9 mouse cellular contexts compared by ENCODE assay signal in the genomic region with DNA sequence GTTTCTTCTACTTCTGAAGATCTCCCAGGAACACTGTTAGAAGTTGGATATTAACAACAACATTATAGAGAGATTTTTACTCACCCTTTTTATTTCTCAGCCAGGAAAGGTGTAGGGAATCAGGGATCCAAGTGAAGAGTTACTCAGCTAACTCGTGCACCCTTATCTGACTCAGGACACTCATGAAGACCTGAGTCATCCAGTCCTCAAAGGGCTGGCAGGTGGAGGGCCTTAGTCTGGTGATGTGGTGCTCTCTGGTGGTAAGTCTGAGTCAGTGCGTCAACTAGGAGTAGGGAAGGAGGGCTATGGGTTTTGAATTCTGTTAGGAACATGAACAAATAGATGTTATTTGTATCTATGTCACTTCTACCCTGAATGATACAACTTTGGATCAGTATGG. TPM values are rescaled to one million over a fixed set of nuclear protein-coding genes. Genes with fewer than 3 reads are reported as not detected.
A peak's percentile ranks its signal among the peaks of the same experiment; 100 is the strongest.
DNase-seq lines count a peak whose midpoint lies in the region; ATAC-seq and TF ChIP-seq lines count a peak whose summit lies in the region.
"Had no signal": no experiment of that assay in that cellular context is flagged by ENCODE, and none has a peak within 500 bp of the region (broad histone marks: within the 10 kb centered on the region; RNA-seq: fewer than 3 reads in every experiment).

No protein-coding gene starts in this region.

- no peaks in the 10 kb centered on the region for H3K36me3 ChIP-seq in midbrain, postnatal 0 days (ENCODE audit: insufficient read depth, low read length)
- H3K36me3 ChIP-seq in midbrain, embryonic 13.5 days = no peaks in the 10 kb centered on the region
- no peaks in the 10 kb centered on the region for H3K36me3 ChIP-seq in heart, postnatal 0 days (replicated peaks; ENCODE audit: control insufficient read depth, insufficient read depth, low read length)
- no peaks in the 10 kb centered on the region for H3K36me3 ChIP-seq in liver, embryonic 14.5 days (replicated peaks; ENCODE audit: control insufficient read depth, insufficient read depth, low read depth)
- no peaks in the 10 kb centered on the region for H3K36me3 ChIP-seq in small intestine, adult 2 months (ENCODE audit: control insufficient read depth, insufficient read depth, low read length)
- H3K36me3 ChIP-seq: limb, embryonic 13.5 days had no signal

- H3K27ac ChIP-seq in midbrain, postnatal 0 days (ENCODE audit: low read depth, low read length) = no peak overlapping the region
- no peak overlapping the region for H3K27ac ChIP-seq in midbrain, embryonic 13.5 days
- no peak overlapping the region for H3K27ac ChIP-seq in heart, postnatal 0 days (ENCODE audit: low read depth)
- no peak overlapping the region for H3K27ac ChIP-seq in liver, embryonic 14.5 days
- no peak overlapping the region for H3K27ac ChIP-seq in small intestine, adult 2 months (ENCODE audit: insufficient read depth, low read depth, low read length)
- H3K27ac ChIP-seq: limb, embryonic 13.5 days had no signal

- H3K9ac ChIP-seq in midbrain, postnatal 0 days (replicated peaks; ENCODE audit: low read length, poor library complexity, severe bottlenecking) = no peak overlapping the region
- no peak overlapping the region for H3K9ac ChIP-seq in midbrain, embryonic 13.5 days (replicated peaks)
- no peak overlapping the region for H3K9ac ChIP-seq in heart, postnatal 0 days (replicated peaks; ENCODE audit: low read depth, low read length)
- H3K9ac ChIP-seq in liver, embryonic 14.5 days (replicated peaks) = no peak overlapping the region
- H3K9ac ChIP-seq: limb, embryonic 13.5 days had no signal

- no peaks in the 10 kb centered on the region for H3K27me3 ChIP-seq in midbrain, postnatal 0 days (ENCODE audit: insufficient read depth, low read length)
- H3K27me3 ChIP-seq in midbrain, embryonic 13.5 days = no peaks in the 10 kb centered on the region
- H3K27me3 ChIP-seq in heart, postnatal 0 days (ENCODE audit: control insufficient read depth, insufficient read depth, low read length) = no peaks in the 10 kb centered on the region
- H3K27me3 ChIP-seq in liver, embryonic 14.5 days (ENCODE audit: control insufficient read depth, insufficient read depth, low read length) = no peaks in the 10 kb centered on the region
- H3K27me3 ChIP-seq in small intestine, adult 2 months (ENCODE audit: control insufficient read depth, insufficient read depth, low read length) = no peaks in the 10 kb centered on the region
- H3K27me3 ChIP-seq: limb, embryonic 13.5 days had no signal

- H3K4me3 ChIP-seq in midbrain, postnatal 0 days (ENCODE audit: low read depth, low read length) = no peak overlapping the region
- H3K4me3 ChIP-seq in midbrain, embryonic 13.5 days (replicated peaks) = no peak overlapping the region
- H3K4me3 ChIP-seq in heart, postnatal 0 days (ENCODE audit: low read depth, low read length) = no peak overlapping the region
- H3K4me3 ChIP-seq in liver, embryonic 14.5 days (ENCODE audit: insufficient read depth in 1 of 2, low read depth in 2 of 2, low read length in 2 of 2) = no peak overlapping the region
- H3K4me3 ChIP-seq in small intestine, adult 2 months (ENCODE audit: low read depth, low read length) = no peak overlapping the region
- H3K4me3 ChIP-seq: limb, embryonic 13.5 days had no signal

- no peak overlapping the region for H3K4me2 ChIP-seq in midbrain, postnatal 0 days (ENCODE audit: low read depth, low read length, poor library complexity, severe bottlenecking)
- no peak overlapping the region for H3K4me2 ChIP-seq in midbrain, embryonic 13.5 days (replicated peaks)
- no peak overlapping the region for H3K4me2 ChIP-seq in heart, postnatal 0 days (ENCODE audit: low read depth, low read length)
- H3K4me2 ChIP-seq in liver, embryonic 14.5 days (ENCODE audit: low read depth) = no peak overlapping the region
- H3K4me2 ChIP-seq: limb, embryonic 13.5 days had no signal

- ATAC-seq in midbrain, postnatal 0 days (ENCODE audit: low FRiP score) = no peak
- ATAC-seq in midbrain, embryonic 13.5 days = no peak
- ATAC-seq in heart, postnatal 0 days (ENCODE audit: insufficient read depth, low read depth) = peak; percentile 67
- peak; percentile 71; the same call in 1 of the 2 replicates for ATAC-seq in liver, embryonic 14.5 days (ENCODE audit: insufficient read depth)

- DNase-seq in midbrain, postnatal 0 days (ENCODE audit: low spot score) = peak; percentile 55
- DNase-seq in NIH3T3 (ENCODE audit: low read depth) = peak; percentile 76
- DNase-seq in cerebellum, adult 11-12 months = peak; percentile 17
- DNase-seq in heart, postnatal 0 days (ENCODE audit: low spot score) = peak; percentile 69
- DNase-seq in liver, embryonic 14.5 days (ENCODE audit: low read depth in 3 of 3, low spot score in 3 of 3) = peak; percentile 47 to 57 (median 52)
- DNase-seq in layer of hippocampus, adult 8-10 months (ENCODE audit: low spot score in 2 of 2) = no peak

- 10% methylated on average over 2 of the region's 2 CpGs for WGBS in midbrain, postnatal 0 days
- WGBS in midbrain, embryonic 13.5 days = 10% methylated on average over 2 of the region's 2 CpGs
- 3% methylated on average over 2 of the region's 2 CpGs for WGBS in heart, postnatal 0 days
- WGBS in liver, embryonic 14.5 days (ENCODE audit: insufficient replicate concordance) = 8% methylated on average over 2 of the region's 2 CpGs
- WGBS in small intestine, adult 2 months = 7% methylated on average over 2 of the region's 2 CpGs

- H3K9me3 ChIP-seq in midbrain, postnatal 0 days (ENCODE audit: low read length) = no peaks in the 10 kb centered on the region
- no peaks in the 10 kb centered on the region for H3K9me3 ChIP-seq in midbrain, embryonic 13.5 days
- H3K9me3 ChIP-seq in heart, postnatal 0 days (replicated peaks; ENCODE audit: control insufficient read depth, low read length) = no peaks in the 10 kb centered on the region
- no peaks in the 10 kb centered on the region for H3K9me3 ChIP-seq in liver, embryonic 14.5 days (ENCODE audit: control insufficient read depth, low read length)
- H3K9me3 ChIP-seq: limb, embryonic 13.5 days had no signal

- peak; percentile 74 for TF ChIP-seq CTCF in midbrain, postnatal 0 days (IDR thresholded peaks at IDR 0.05)
- peak; percentile 75 for TF ChIP-seq CTCF in heart, postnatal 0 days (IDR thresholded peaks at IDR 0.05; ENCODE audit: low read depth)
- peak; percentile 86 for TF ChIP-seq CTCF in liver, embryonic 14.5 days (IDR thresholded peaks at IDR 0.05; ENCODE audit: low read depth)
- peak; percentile 64; the same call in 1 of the 2 replicates for TF ChIP-seq CTCF in small intestine, adult 2 months (IDR thresholded peaks at IDR 0.05; ENCODE audit: extremely low read depth, insufficient read length, insufficient replicate concordance, low read depth, low read length)

- TF ChIP-seq EP300 in heart, postnatal 0 days (IDR thresholded peaks at IDR 0.05; ENCODE audit: low read depth) = no peak
- TF ChIP-seq EP300 in liver, embryonic 14.5 days (IDR thresholded peaks at IDR 0.05; ENCODE audit: low read depth) = no peak

- TF ChIP-seq POLR2A in small intestine, adult 2 months (IDR thresholded peaks at IDR 0.05; ENCODE audit: low read depth, low read length) = no peak

- H3K4me1 ChIP-seq in midbrain, postnatal 0 days (ENCODE audit: insufficient read depth, low read length) = no peaks in the 10 kb centered on the region
- H3K4me1 ChIP-seq in midbrain, embryonic 13.5 days (replicated peaks) = no peaks in the 10 kb centered on the region
- no peaks in the 10 kb centered on the region for H3K4me1 ChIP-seq in heart, postnatal 0 days (ENCODE audit: control insufficient read depth, insufficient read depth)
- peaks cover 3 to 15% of the 10 kb centered on the region in 2 experiments; a peak in 3 of 4 replicates for H3K4me1 ChIP-seq in liver, embryonic 14.5 days (replicated peaks; ENCODE audit: control insufficient read depth in 2 of 2, insufficient read depth in 2 of 2, low read length in 1 of 2)
- H3K4me1 ChIP-seq in small intestine, adult 2 months (ENCODE audit: control insufficient read depth, insufficient read depth, insufficient read length, low read length) = no peaks in the 10 kb centered on the region
- H3K4me1 ChIP-seq: limb, embryonic 13.5 days had no signal

RNA-seq across cellular contexts. Expression of gene Gm11492, which starts 47.2 kb away (rescaled TPM):
- total RNA-seq in midbrain, postnatal 0 days (2014; rRNA removed) = not detected in 2 replicates
- not detected in 2 replicates for polyA plus RNA-seq in midbrain, postnatal 0 days (2015; fragmentation: Nextera tagmentation; extraction: Ambion mirVana)
- polyA plus RNA-seq in midbrain, embryonic 13.5 days (2015; fragmentation: Nextera tagmentation; extraction: Ambion mirVana) = not detected in 2 replicates
- total RNA-seq in heart, postnatal 0 days (2014; rRNA removed; ENCODE audit: low replicate concordance) = not detected in 2 replicates
- not detected in 2 replicates for polyA plus RNA-seq in heart, postnatal 0 days (2015; fragmentation: Nextera tagmentation; extraction: Ambion mirVana)
- not detected in 2 replicates for polyA plus RNA-seq in liver, embryonic 14.5 days (2012; rRNA removed)
- polyA plus RNA-seq in liver, embryonic 14.5 days (2014; fragmentation: Nextera tagmentation; extraction: Ambion mirVana) = not detected in 2 replicates
- polyA plus RNA-seq in small intestine, adult 2 months (2012; rRNA removed) = not detected in 2 replicates
- not detected for total RNA-seq in layer of hippocampus, adult 8-10 months (2022)
- polyA plus RNA-seq: limb, embryonic 13.5 days had no signal

RNA-seq across cellular contexts. Expression of gene Sept4, which starts 49.4 kb away (rescaled TPM):
- total RNA-seq in midbrain, postnatal 0 days (2014; rRNA removed) = 19.4 and 26.6 TPM in 2 replicates
- 39.1 and 40.5 TPM in 2 replicates for polyA plus RNA-seq in midbrain, postnatal 0 days (2015; fragmentation: Nextera tagmentation; extraction: Ambion mirVana)
- polyA plus RNA-seq in midbrain, embryonic 13.5 days (2015; fragmentation: Nextera tagmentation; extraction: Ambion mirVana) = 17.8 and 18.0 TPM in 2 replicates
- 13.9 and 20.6 TPM in 2 replicates for total RNA-seq in heart, postnatal 0 days (2014; rRNA removed; ENCODE audit: low replicate concordance)
- polyA plus RNA-seq in heart, postnatal 0 days (2015; fragmentation: Nextera tagmentation; extraction: Ambion mirVana) = 47.8 and 49.1 TPM in 2 replicates
- 5.5 and 8.0 TPM in 2 replicates for polyA plus RNA-seq in liver, embryonic 14.5 days (2012; rRNA removed)
- polyA plus RNA-seq in liver, embryonic 14.5 days (2014; fragmentation: Nextera tagmentation; extraction: Ambion mirVana) = 9.1 and 11.2 TPM in 2 replicates
- polyA plus RNA-seq in small intestine, adult 2 months (2012; rRNA removed) = 11.3 and 19.8 TPM in 2 replicates
- 100 to 1,000 TPM; 174 to 201 (median 193) TPM for total RNA-seq in layer of hippocampus, adult 8-10 months (2022)

Comparison
In these comparisons a context has a peak if more than half of its experiments do, and no peak if none do; other contexts are left out.
1. ATAC-seq: peak in heart, postnatal 0 days (single experiment) and liver, embryonic 14.5 days (single experiment); none in midbrain, postnatal 0 days (single experiment) and midbrain, embryonic 13.5 days (single experiment).
2. DNase-seq: peak in midbrain, postnatal 0 days (single experiment), NIH3T3 (single experiment), cerebellum, adult 11-12 months (single experiment), heart, postnatal 0 days (single experiment) and liver, embryonic 14.5 days (3 of 3); none in layer of hippocampus, adult 8-10 months (0 of 2).
3. Peak in every context shown above with its lines, with median percentiles within 50 percentile points of each other: CTCF ChIP-seq.